Mouse (Mus musculus): ENCODE measurements around the gene Krt32. TPM values are rescaled to one million over a fixed set of nuclear protein-coding genes. Genes with fewer than 3 reads are reported as not detected.

Krt32 gene
- polyA plus RNA-seq (2015; fragmentation: Nextera tagmentation; extraction: Ambion mirVana), result not detected in 2 replicates

DNA sequence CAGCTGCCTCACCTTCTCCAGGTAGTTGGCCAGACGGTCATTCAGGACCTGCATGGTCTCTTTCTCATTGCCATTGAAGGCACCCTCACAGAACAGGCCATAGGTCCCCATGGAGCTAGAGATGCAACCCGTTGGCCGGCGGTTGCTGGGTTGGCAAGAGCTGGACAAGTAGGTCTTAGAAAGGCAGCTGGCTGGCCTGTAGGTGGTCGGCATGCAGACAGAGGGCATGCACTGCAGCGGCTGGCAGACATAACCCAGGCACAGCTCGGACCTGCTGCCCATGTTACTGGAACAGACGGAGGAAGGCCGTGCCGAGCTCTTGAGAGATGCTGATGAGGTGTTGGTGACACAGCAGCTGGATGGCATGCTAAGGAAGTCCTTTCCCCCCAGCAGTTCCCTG, at the start of gene Krt32:
Krt32 (minus strand) TSS at position 366 of the 400 bp plus-strand sequence.
- Histone ChIP-seq H3K9me3 (replicated peaks; ENCODE audit: control insufficient read depth, low read length) (no peaks in the 10 kb centered on the region), H3K27ac (ENCODE audit: low read length) (no peak within 1 kb of the TSS), H3K27me3 (ENCODE audit: control insufficient read depth, insufficient read depth, low read length) (no peaks in the 10 kb centered on the region), H3K36me3 (ENCODE audit: control insufficient read depth, insufficient read depth) (no peaks in the 10 kb centered on the region), H3K4me1 (ENCODE audit: control insufficient read depth, insufficient read depth, low read length) (no peaks in the 10 kb centered on the region), H3K9ac (ENCODE audit: low read length) (no peak within 1 kb of the TSS), H3K4me3 (ENCODE audit: low read length) (no peak within 1 kb of the TSS), H3K4me2 (ENCODE audit: low read depth, low read length) (no peak within 1 kb of the TSS)
- whole genome bisulfite sequencing, result 86% methylated on average over 10 of the region's 10 CpGs
- no peak for ATAC-seq (replicated peaks; ENCODE audit: extremely low read depth, insufficient read depth, low FRiP score)

DNA sequence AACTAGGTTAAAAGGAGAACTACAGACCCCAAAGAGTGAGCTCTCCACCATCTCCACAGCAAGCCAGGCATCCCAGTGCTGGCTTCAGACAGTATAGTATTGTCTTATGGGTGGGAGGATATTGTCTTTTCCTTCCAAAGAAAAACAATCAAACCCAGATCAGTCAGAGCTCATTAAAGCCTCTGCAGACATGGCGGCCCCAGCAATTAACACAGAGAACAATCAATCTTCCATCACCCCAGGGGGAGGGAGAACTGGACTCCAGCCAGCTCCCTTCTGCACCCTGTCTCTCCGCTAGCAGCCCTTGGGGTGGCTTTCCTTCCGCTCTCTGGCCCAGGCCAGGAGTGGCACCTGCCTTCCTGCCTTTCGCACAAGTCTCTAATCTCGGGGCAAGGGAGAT, 49.7 kb upstream of the Krt32 start:
- Histone ChIP-seq H3K27me3 (ENCODE audit: control insufficient read depth, insufficient read depth, low read length) (no peaks in the 10 kb centered on the region; the same call in 1 of the 2 replicates), H3K9ac (ENCODE audit: low read length) (no peak overlapping the region), H3K4me3 (ENCODE audit: low read length) (no peak overlapping the region), H3K4me2 (ENCODE audit: low read depth, low read length) (no peak overlapping the region), H3K9me3 (replicated peaks; ENCODE audit: control insufficient read depth, low read length) (no peaks in the 10 kb centered on the region), H3K36me3 (ENCODE audit: control insufficient read depth, insufficient read depth) (no peaks in the 10 kb centered on the region), H3K4me1 (ENCODE audit: control insufficient read depth, insufficient read depth, low read length) (no peaks in the 10 kb centered on the region), H3K27ac (ENCODE audit: low read length) (no peak overlapping the region)
- ATAC-seq (replicated peaks; ENCODE audit: extremely low read depth, insufficient read depth, low FRiP score), result no peak
- 55% methylated on average over 5 of the region's 5 CpGs for WGBS

DNA sequence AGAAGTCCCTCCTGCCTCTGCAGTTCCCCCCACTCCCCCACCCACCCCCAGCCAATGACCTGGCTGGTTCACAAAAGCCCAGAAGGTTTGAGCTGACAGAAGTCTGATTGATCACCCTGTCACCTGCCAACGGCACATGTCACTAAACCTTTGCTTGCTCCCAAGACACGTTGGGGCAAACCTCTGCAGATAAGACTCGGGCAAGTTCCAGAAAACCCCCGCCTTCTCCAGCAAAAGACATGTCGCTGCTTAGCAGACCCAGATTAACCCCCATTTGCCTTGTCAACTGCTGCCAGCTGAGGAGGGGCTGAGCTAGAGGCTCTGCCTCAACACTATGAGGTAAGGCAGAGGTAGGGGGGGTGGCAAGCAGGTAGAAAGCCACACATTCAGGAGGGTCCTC, 48.5 kb upstream of the Krt32 start:
- H3K4me3 ChIP-seq (ENCODE audit: low read length), result no peak overlapping the region
- 21% methylated on average over 5 of the region's 5 CpGs for WGBS
- no peak overlapping the region for H3K4me2 ChIP-seq (ENCODE audit: low read depth, low read length)
- no peak overlapping the region for H3K27ac ChIP-seq (ENCODE audit: low read length)
- H3K4me1 ChIP-seq (ENCODE audit: control insufficient read depth, insufficient read depth, low read length), result no peaks in the 10 kb centered on the region
- H3K9ac ChIP-seq (ENCODE audit: low read length), result no peak overlapping the region
- no peaks in the 10 kb centered on the region; the same call in 1 of the 2 replicates for H3K27me3 ChIP-seq (ENCODE audit: control insufficient read depth, insufficient read depth, low read length)
- H3K36me3 ChIP-seq (ENCODE audit: control insufficient read depth, insufficient read depth), result no peaks in the 10 kb centered on the region
- H3K9me3 ChIP-seq (replicated peaks; ENCODE audit: control insufficient read depth, low read length), result no peaks in the 10 kb centered on the region
- ATAC-seq (replicated peaks; ENCODE audit: extremely low read depth, insufficient read depth, low FRiP score), result no peak

DNA sequence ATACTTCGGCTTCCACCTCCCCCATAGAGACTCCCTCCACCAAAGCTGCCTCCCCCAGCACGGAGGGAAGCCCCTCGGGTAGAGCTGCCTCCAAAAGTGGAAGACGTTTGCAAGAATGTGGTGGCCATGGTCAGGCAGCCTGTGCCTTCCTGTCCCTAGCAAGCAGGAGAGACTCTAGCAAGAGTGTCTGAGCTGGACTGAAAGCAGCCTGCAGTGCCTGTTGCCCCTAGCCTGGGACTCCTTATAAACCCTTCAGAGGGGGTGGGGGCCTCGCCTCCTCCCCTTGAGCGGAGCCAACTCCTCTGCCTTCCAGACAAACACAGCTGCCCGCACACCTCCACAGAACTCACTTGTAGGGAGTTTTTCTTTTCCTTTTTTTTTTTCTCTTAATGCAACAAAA, 47.7 kb upstream of the Krt32 start, which contains the start of gene Krt15:
Krt15 (minus strand) TSS at position 198 of the 400 bp plus-strand sequence.
- Histone ChIP-seq H3K27ac (ENCODE audit: low read length) (no peak within 1 kb of the TSS), H3K4me3 (ENCODE audit: low read length) (no peak within 1 kb of the TSS), H3K27me3 (ENCODE audit: control insufficient read depth, insufficient read depth, low read length) (no peaks in the 10 kb centered on the region; the same call in 1 of the 2 replicates), H3K9ac (ENCODE audit: low read length) (no peak within 1 kb of the TSS), H3K4me2 (ENCODE audit: low read depth, low read length) (no peak within 1 kb of the TSS), H3K9me3 (replicated peaks; ENCODE audit: control insufficient read depth, low read length) (no peaks in the 10 kb centered on the region), H3K4me1 (ENCODE audit: control insufficient read depth, insufficient read depth, low read length) (no peaks in the 10 kb centered on the region), H3K36me3 (ENCODE audit: control insufficient read depth, insufficient read depth) (no peaks in the 10 kb centered on the region)
- 50% methylated on average over 7 of the region's 7 CpGs for WGBS
- no peak for ATAC-seq (replicated peaks; ENCODE audit: extremely low read depth, insufficient read depth, low FRiP score)

DNA sequence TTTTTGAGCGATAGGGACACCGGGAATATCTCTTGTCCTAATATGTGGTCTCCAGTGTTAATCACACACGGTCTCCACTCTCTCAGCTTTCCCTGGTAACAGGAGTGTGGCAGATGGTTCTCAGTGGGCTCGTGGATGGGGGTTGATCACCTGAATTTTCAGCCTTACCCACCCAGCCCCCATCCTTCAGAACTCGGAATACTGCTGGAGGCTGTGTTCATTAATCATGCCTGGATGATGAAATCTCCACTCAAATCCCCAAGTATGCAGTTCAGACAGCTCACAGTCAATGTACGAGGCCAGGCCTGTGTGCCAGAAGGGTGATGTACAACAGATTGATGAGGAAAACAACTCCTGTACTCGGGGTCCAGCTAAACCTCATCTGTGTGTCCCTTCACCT, 36.9 kb upstream of the Krt32 start:
- Histone ChIP-seq H3K36me3 (ENCODE audit: control insufficient read depth, insufficient read depth) (no peaks in the 10 kb centered on the region), H3K4me3 (ENCODE audit: low read length) (no peak overlapping the region), H3K9me3 (replicated peaks; ENCODE audit: control insufficient read depth, low read length) (no peaks in the 10 kb centered on the region), H3K27me3 (ENCODE audit: control insufficient read depth, insufficient read depth, low read length) (no peaks in the 10 kb centered on the region), H3K27ac (ENCODE audit: low read length) (no peak overlapping the region), H3K4me1 (ENCODE audit: control insufficient read depth, insufficient read depth, low read length) (no peaks in the 10 kb centered on the region), H3K4me2 (ENCODE audit: low read depth, low read length) (no peak overlapping the region), H3K9ac (ENCODE audit: low read length) (no peak overlapping the region)
- 75% methylated on average over 7 of the region's 7 CpGs for WGBS
- ATAC-seq (replicated peaks; ENCODE audit: extremely low read depth, insufficient read depth, low FRiP score), result no peak

DNA sequence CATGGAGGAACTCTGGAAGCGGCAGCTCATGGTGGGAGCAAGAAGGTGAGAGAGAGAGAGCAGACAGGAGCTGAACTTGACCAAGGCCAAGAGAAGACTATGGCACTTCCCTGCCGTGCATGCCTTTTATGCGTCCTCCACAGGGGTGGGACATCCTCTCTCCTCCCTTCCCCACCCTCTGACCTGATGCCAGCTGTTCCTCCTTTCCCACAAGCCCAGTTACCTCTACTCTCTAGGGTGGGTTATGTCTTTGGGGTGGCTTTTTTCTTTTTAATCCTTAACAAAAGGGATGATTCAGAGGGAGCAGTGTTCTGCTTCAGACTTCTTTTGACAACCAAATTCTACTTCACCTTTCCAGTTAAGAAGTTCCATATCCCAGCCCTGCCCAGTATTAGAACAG, 33.4 kb upstream of the Krt32 start, which contains the start of gene Krt13:
Krt13 (minus strand) TSS at position 101 of the 400 bp plus-strand sequence.
- H3K4me3 ChIP-seq (ENCODE audit: low read length), result no peak within 1 kb of the TSS
- no peaks in the 10 kb centered on the region for H3K27me3 ChIP-seq (ENCODE audit: control insufficient read depth, insufficient read depth, low read length)
- no peaks in the 10 kb centered on the region for H3K4me1 ChIP-seq (ENCODE audit: control insufficient read depth, insufficient read depth, low read length)
- no peak for ATAC-seq (replicated peaks; ENCODE audit: extremely low read depth, insufficient read depth, low FRiP score)
- H3K9me3 ChIP-seq (replicated peaks; ENCODE audit: control insufficient read depth, low read length), result no peaks in the 10 kb centered on the region
- no peaks in the 10 kb centered on the region for H3K36me3 ChIP-seq (ENCODE audit: control insufficient read depth, insufficient read depth)
- H3K9ac ChIP-seq (ENCODE audit: low read length), result no peak within 1 kb of the TSS
- H3K4me2 ChIP-seq (ENCODE audit: low read depth, low read length), result no peak within 1 kb of the TSS
- no peak within 1 kb of the TSS for H3K27ac ChIP-seq (ENCODE audit: low read length)
- WGBS, result 83% methylated on average over 3 of the region's 3 CpGs

DNA sequence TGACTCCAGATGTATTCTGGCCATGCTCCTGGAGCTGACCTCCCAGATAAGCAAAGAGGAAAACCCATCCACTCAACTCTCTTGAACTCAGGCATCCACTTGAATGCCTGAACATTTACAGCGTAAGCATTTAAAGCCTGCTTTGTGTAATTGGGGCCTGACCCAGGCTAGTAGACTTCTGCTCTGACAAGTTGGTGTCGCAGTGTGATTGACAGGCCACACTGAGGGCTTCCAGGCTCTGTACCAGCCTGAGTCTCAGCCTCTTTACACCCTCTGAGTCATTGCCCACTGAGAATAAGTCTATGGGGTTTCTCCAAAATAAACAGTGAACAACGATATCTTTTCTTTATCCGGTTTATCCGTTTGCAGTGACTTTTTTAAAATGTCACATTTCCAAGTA, 32.3 kb upstream of the Krt32 start:
- no peak overlapping the region for H3K9ac ChIP-seq (ENCODE audit: low read length)
- no peaks in the 10 kb centered on the region for H3K9me3 ChIP-seq (replicated peaks; ENCODE audit: control insufficient read depth, low read length)
- WGBS, result 44% methylated on average over 5 of the region's 5 CpGs

DNA sequence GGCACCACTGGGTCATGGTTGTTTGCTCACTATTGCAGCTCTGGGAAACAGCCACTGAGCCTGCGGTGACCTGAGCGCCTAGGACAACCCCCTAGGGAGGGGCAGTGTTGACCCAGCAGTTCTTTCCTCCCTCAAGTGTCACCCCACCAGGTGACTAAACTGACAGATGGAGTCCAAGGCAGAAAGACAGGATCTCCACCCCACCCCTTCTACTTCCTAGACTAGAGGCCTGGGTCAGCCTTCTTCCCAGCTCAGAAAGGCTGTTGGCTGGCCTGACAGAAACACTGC, 25.7 kb upstream of the Krt32 start:
- Histone ChIP-seq H3K27ac (ENCODE audit: low read length) (no peak overlapping the region), H3K4me1 (ENCODE audit: control insufficient read depth, insufficient read depth, low read length) (no peaks in the 10 kb centered on the region), H3K27me3 (ENCODE audit: control insufficient read depth, insufficient read depth, low read length) (no peaks in the 10 kb centered on the region), H3K9me3 (replicated peaks; ENCODE audit: control insufficient read depth, low read length) (no peaks in the 10 kb centered on the region), H3K9ac (ENCODE audit: low read length) (no peak overlapping the region), H3K4me3 (ENCODE audit: low read length) (no peak overlapping the region), H3K36me3 (ENCODE audit: control insufficient read depth, insufficient read depth) (no peaks in the 10 kb centered on the region), H3K4me2 (ENCODE audit: low read depth, low read length) (no peak overlapping the region)
- WGBS, result 81% methylated on average over 2 of the region's 2 CpGs
- no peak for ATAC-seq (replicated peaks; ENCODE audit: extremely low read depth, insufficient read depth, low FRiP score)

More for the DNA sequence above, 32.3 kb upstream of the Krt32 start:
- no peaks in the 10 kb centered on the region for H3K36me3 ChIP-seq (ENCODE audit: control insufficient read depth, insufficient read depth)
- H3K4me1 ChIP-seq (ENCODE audit: control insufficient read depth, insufficient read depth, low read length), result no peaks in the 10 kb centered on the region
- no peak for ATAC-seq (replicated peaks; ENCODE audit: extremely low read depth, insufficient read depth, low FRiP score)
- no peak overlapping the region for H3K4me2 ChIP-seq (ENCODE audit: low read depth, low read length)
- H3K4me3 ChIP-seq (ENCODE audit: low read length), result no peak overlapping the region
- H3K27ac ChIP-seq (ENCODE audit: low read length), result no peak overlapping the region
- H3K27me3 ChIP-seq (ENCODE audit: control insufficient read depth, insufficient read depth, low read length), result no peaks in the 10 kb centered on the region

DNA sequence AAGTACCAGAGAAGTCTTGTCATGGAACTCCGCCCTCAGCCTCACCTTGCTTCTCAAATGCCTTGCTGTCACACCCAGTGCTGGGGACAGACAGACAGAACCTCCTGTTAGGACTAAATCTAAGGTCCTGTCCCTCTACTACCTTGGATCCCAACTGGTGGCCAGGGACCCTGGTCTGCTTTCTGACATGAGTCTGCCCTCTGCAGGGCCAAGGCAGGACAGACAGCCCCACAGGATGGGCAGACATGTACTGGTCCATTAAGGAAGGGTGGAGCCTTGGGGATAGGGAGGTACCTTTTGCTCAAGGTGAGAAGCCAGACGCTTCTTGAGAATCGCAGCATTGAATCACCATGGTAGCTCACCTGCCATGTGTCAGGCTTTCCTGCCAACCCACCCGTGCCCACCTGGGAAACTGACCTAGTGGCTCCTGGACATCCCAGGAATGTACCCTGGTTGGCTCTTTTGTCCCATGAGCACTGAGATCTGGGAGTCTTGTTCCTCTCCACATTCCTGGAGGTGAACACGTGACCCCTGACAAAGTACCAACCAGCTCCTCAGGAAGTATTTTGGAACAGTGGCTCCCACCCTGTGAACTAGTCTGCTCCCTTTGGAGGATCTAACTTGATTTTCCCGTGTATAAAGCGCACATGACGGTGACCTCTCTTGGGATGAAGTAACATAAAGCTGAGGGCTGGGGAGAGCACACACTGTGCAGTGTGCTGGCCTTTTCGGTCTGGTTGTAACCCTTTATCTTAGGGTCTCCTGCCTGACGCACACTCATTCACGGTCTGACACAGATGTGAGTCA, 25.1 kb upstream of the Krt32 start:
- H3K36me3 ChIP-seq (ENCODE audit: control insufficient read depth, insufficient read depth), result no peaks in the 10 kb centered on the region
- no peak for ATAC-seq (replicated peaks; ENCODE audit: extremely low read depth, insufficient read depth, low FRiP score)
- no peak overlapping the region for H3K27ac ChIP-seq (ENCODE audit: low read length)
- H3K9me3 ChIP-seq (replicated peaks; ENCODE audit: control insufficient read depth, low read length), result no peaks in the 10 kb centered on the region
- H3K4me1 ChIP-seq (ENCODE audit: control insufficient read depth, insufficient read depth, low read length), result no peaks in the 10 kb centered on the region
- H3K4me3 ChIP-seq (ENCODE audit: low read length), result no peak overlapping the region
- 76% methylated on average over 11 of the region's 11 CpGs for WGBS
- H3K9ac ChIP-seq (ENCODE audit: low read length), result no peak overlapping the region
- no peaks in the 10 kb centered on the region for H3K27me3 ChIP-seq (ENCODE audit: control insufficient read depth, insufficient read depth, low read length)
- no peak overlapping the region for H3K4me2 ChIP-seq (ENCODE audit: low read depth, low read length)

All from heart, embryonic 16.5 days (tissue).